Mouse (Mus musculus) c-Kit-positive CD71-positive TER-119-negative erythroid progenitor cells, embryonic 14.5 days (primary cell): ENCODE data around the gene Tenm4.

Experiments
- DNase-seq: peaks from one replicate; pipeline ENCODE4 v3.0.0-alpha.2; 2013; ENCODE audit warnings: low read depth

Tenm4 gene

GRCm38 (mm10) chr7:96688141-96688540, 517.1 kb downstream of the Tenm4 start:
- no peak for DNase-seq

- DNase-seq: peak; percentile 20
Measured at GRCm38 (mm10) chr7:96701097-96701845, 530.2 kb downstream of the Tenm4 start.

DNA sequence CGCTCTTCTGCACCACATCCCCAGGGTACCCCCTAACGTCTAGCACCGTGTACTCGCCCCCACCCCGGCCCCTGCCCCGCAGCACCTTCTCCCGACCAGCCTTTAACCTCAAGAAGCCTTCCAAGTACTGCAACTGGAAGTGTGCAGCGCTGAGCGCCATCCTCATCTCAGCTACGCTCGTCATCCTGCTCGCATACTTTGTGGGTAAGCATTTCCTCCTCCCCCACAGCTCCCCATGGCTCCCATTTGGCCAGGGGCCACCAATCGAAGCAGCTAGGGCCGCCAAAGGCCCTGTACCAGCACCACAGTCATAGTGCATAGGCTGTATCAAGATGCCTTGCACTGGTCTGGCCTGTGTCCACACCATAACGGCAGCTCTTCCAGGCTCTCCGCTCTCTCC, 532.9 kb downstream of the Tenm4 start:
- no peak for DNase-seq

- DNase-seq: peak; percentile 66
Measured at GRCm38 (mm10) chr7:96705307-96706129, 534.5 kb downstream of the Tenm4 start.

DNA sequence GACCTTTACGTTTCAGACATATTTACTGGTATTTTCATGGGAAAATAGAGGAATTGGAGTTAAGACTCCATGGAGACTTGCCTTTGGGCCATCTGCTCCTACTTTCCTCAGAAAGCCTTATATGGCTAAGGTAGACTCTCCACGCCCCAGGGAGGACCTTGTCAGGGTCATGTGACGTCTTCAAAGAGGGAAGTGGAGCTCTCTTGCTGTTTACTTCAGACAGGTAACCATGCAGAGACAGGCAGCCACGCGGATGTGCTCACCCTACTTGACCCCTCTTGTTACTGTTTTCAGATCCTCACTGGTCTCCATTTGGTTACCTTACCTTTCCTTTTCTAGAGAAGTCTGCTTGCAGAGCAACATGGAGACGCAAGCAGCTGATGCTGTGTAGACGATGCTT, 535.5 kb downstream of the Tenm4 start:
- no peak for DNase-seq

DNA sequence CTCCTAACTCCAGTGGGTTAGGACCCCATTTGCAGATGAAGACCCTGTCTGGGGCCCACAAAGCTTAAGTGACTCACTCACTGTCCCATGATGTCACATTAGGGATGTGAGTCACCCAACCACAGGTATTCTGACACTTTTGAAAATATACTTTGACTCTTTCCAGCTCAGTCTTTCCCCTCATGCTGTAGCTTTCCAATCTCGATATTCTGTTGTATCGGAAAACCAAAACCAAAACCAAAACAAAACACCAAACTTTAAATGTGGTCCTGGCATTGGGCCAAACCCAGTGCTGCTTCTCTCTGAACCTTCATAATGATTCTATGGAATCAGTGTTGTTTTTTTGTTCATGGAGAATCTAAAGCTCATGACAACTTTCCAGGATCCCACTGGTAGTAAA, 536.1 kb downstream of the Tenm4 start:
- no peak for DNase-seq

DNA sequence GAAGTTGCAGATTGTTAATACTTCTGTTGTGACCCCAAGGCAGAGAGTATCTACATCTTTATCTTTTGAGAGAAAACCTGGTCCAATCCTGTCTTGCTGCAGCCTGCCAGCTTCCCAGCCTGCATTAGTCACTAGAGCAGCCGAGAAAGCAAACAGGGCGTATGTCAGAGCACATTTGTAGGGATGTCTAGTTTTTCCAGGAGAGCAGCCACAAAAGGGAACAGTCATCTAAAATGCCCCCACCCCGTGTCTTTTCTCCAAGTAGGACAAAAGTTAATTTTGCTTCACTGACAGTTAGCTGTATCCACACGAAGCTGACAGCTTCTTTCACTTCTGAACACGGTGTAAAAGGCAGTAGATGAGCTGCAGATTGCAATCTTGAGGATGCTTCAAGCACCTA, 537.0 kb downstream of the Tenm4 start:
- no peak for DNase-seq

GRCm38 (mm10) chr7:96708561-96708960, 537.5 kb downstream of the Tenm4 start:
- no peak for DNase-seq

GRCm38 (mm10) chr7:96708968-96709367, 537.9 kb downstream of the Tenm4 start:
- DNase-seq: no peak

DNA sequence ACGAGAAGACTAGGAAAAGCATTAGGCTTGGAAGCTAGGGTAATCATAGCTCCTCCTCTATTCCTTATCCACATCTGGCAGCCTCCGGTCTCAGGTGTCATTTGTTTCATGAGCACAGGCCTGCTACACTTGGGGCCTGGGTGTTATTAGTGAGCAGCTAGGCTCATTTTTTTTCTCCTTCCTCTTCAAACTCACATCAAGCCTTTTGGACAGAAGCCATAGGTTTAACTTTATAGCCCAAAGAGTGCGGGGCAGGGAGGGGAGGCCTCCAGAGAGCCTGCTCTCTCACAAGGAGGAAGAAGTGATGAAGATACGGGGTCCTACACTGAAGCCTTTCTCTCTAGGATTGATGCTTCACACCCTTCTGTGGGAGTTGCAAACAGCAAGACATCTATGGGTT, 538.8 kb downstream of the Tenm4 start:
- no peak for DNase-seq

GRCm38 (mm10) chr7:96710658-96711071, 539.6 kb downstream of the Tenm4 start:
- DNase-seq: no peak

- no peak for DNase-seq
Measured at GRCm38 (mm10) chr7:96712876-96713275, 541.8 kb downstream of the Tenm4 start.

- no peak for DNase-seq
Measured at GRCm38 (mm10) chr7:96716911-96717310, 545.9 kb downstream of the Tenm4 start.

DNA sequence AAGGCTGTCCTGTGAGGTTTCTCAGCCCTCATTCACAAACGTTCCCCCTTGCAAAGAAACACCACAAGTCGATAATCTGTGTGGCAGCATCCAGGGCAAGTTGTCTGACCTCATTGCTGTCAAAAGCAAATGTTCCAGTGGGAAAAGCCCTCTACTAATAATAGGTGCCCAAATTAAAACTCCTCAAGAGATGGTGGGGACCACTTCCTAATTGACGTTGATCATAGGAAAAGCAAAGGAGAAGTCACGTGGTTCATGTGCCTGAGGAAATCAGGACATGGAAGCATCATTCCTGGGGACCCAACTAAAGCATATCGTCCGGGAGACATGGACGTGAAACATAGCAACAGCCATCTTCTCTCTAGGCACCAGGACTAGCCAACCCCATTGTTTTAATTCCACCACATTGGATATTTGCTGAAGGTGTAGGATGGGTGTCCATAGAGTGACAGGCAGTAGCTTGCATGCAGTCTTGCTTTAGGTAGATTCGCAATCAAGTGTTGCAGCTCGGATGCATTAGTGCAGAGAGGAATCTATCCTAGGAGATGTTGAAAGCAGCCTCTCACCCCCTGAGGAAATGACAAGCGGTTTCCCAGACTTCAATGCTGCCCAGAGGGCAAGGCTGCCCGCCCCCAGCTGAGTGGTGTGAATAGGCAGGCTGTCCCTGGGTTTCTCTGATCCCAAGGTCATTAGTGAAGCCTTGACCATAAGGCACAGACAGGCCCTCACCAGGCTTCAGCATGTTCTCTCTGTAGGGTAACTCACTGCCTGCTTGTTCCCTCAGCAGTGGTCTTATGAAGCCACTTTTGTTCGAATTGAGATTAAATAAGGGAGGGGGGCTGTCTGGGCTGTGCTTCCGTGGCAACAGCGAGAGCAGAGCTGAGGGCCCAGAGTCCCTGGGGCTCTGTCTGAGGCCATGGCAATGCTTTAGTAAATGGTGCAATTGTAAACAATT, 547.4 kb downstream of the Tenm4 start:
- DNase-seq: no peak

- DNase-seq: no peak
Measured at GRCm38 (mm10) chr7:96719926-96720325, 548.9 kb downstream of the Tenm4 start.

DNA sequence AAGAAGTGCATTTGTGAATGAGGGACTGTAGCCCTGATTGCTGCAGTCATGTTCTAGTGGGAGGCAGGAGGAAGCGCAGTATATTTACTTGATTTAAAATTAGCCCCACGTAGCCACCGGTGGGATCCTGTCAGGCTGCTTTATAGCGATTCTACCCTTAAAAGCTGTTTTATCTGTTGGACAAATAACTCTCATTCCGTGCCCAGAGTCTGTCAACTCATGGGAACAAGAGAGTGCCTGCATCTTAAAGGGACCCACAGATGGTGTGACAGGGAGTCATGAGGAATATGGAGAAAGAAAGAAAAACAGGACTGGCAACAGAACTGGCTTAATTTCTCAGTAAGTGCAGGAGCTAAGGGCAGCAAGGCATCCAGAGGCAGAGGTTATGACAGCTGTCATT, 549.4 kb downstream of the Tenm4 start:
- DNase-seq: no peak

DNA sequence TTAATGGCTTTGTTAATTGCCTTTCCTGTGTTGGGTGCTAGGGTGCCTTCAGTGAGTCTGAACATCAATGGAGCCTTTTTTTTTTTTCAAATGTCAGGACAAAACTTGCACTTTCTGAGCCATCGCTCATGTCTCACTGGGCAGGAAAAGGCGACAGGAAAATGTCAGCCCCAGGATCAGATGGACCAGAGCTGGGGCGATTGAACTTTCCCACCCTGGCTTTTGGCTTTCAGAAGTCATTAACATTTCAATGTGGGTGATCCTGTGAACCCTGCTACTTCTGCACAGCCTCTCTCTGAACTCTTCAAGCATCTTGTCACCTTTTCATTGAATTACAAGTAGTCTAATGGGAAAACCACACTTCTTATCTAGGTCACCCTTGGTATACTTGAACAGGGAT, 551.8 kb downstream of the Tenm4 start:
- DNase-seq: no peak

- no peak for DNase-seq
Measured at GRCm38 (mm10) chr7:96725603-96726002, 554.6 kb downstream of the Tenm4 start.

DNA sequence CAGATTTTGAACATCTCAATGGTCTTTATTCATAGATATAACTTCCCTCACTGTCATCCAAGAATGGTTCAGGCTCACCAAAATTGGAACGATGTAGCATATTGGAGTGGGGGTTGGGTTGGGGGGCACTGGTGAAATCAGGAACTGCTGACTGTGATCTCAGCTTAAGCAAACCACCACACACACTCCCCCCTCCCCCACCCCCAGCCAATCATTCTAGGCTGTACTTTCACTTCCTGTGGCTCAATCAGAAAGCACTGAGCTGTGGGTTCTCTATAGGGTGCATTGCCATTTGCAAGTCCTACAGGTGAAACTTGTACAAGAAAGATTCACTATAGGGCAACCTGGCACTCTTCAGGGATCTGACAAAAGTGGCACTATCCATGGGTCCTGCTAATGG, 559.3 kb downstream of the Tenm4 start:
- DNase-seq: no peak

DNA sequence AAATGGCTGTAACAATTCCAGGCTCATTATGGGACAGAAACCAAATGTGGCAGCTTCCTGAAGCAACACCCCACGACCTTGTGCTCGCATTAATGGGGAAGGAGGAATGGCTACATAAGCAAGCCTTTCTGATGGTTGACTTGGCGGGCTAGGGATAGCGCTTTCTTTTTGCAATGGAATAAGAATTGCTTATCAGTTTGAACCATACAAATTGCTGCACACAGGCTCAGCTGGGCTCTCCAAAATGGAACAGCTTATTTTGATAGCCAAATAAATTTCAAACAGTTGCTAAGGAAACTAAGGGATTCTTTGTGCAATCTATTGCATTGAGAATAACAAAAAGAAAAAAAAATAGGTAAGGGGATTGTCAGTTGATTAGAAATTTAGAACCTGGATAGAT, 560.9 kb downstream of the Tenm4 start:
- DNase-seq: no peak

GRCm38 (mm10) chr7:96734315-96735058, 563.4 kb downstream of the Tenm4 start:
- no peak for DNase-seq

GRCm38 (mm10) chr7:96740631-96741030, 569.6 kb downstream of the Tenm4 start:
- no peak for DNase-seq
